Mouse (Mus musculus) lung, adult 2 months (tissue): ENCODE measurements around the gene Hoxc4. TPM values are rescaled to one million over a fixed set of nuclear protein-coding genes. Genes with fewer than 3 reads are reported as not detected.

Experiments used
- DNase-seq: peaks from one replicate; pipeline ENCODE4 v3.0.0; 2022
- H3K4me1 ChIP-seq: fragments of 200-500 bp; 2 replicates; pipeline ENCODE4 v1.6.1; 2011; ENCODE audit warnings: low read length; ENCODE audit not compliant: control insufficient read depth, insufficient read depth
- H3K4me3 ChIP-seq: fragments of 200-500 bp; replicated peaks from 2 replicates; pipeline ENCODE3; 2011; ENCODE audit warnings: low read depth, mild to moderate bottlenecking, control low read depth, low read length; ENCODE audit errors: extremely low read depth
- CTCF ChIP-seq: fragments of 200-500 bp; IDR thresholded peaks from 2 replicates; pipeline ENCODE4 v1.5.1; 2011; ENCODE audit warnings: mild to moderate bottlenecking, low read length, control low read depth; ENCODE audit not compliant: insufficient read depth
- POLR2A ChIP-seq: fragments of 200-500 bp; IDR thresholded peaks from 2 replicates; pipeline ENCODE4 v1.6.1; 2011; ENCODE audit warnings: low read depth, mild to moderate bottlenecking, control low read depth, low read length, borderline replicate concordance; ENCODE audit errors: extremely low read depth
- WGBS: fragments of 180-500 bp; shearing (Covaris S2); methylation state at CpG from one replicate; pipeline ENCODE4 v1.1.7; 2018; 5-methylcytosine and 5-hydroxymethylcytosine counted together
- polyA plus RNA-seq: library from polyadenylated mRNA; depleted of rRNA; stranded (reverse); fragments of >200 nt; gene quantifications from 2 replicates; pipeline ENCODE4 v1.2.3, GENCODE M21; 2012

Gene Hoxc4
- polyA plus RNA-seq, 1 experiment: 1.1 TPM

DNA sequence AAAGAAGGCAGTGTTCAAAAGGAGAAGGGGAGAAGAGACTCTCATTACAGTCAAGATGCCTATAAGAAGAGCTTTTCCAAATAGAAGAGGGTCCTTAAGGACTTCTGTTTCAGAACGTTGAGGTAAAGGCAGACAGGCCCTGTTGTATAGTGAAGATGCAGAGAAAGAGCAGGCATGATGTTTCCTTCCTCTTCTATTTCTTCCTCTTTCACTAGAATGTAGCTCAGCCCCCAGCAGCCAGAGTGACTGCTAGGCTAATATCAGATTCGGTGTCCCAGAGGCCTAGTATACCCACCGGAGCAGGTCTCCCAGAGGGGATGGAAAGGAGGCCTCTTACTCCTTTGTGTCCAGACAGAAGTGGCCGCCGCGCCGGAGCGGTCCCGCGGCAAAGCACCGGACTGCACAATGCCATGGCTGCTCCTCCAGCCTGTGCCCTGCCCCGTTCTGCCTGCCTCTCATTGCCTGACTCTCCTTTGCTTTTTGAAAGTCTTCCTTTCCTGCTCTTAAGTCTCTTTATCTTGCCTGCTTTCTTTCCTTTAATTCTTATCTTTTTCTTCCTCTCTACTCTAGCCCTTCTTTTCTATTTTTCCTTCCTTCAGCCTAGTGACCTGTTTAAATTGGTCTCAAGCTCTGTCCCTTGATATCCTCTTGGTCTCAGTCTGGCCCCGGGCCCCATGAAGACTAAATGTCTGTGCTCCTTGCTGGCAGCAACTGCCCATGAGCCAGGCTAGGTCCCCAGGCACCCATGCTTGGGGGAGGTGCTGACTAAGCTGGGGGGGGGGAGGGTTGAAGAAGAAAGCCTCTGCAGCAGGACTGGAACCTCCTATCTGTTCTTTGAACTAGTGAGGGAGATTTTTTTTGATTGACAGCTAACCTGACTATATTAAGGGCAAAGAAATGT, 39.9 kb upstream of the Hoxc4 start:
- H3K4me3 ChIP-seq: no peak overlapping the region

DNA sequence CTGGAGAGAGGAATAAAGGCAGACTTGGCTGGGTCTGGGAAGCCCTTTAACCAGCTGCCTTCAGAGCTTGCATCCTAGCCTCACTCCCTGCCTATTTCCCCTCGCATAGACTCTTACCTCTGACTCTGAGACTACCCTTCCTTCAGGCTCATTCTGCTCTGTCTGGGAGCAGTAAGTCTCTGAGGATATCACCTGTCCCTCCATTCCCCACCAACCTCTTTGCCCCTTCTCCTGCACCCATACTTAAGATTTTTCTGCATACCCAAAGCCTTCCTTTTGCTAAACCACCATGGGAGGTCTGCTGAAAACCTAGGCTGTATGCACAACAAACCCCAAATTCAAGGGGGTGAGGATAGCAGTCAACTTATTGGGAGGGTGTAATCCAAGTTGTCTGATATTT, 38.8 kb upstream of the Hoxc4 start:
- WGBS: 11% methylated on average over 1 of the region's 1 CpGs
- DNase-seq: no peak
- Histone ChIP-seq H3K4me1 (peaks cover 7% of the 10 kb centered on the region; the same call in 1 of the 2 replicates), H3K4me3 (no peak overlapping the region)
- TF ChIP-seq CTCF (no peak), POLR2A (no peak)

More for the DNA sequence above, 39.9 kb upstream of the Hoxc4 start:
- H3K4me1 ChIP-seq: peaks cover 7% of the 10 kb centered on the region; the same call in 1 of the 2 replicates
- TF ChIP-seq POLR2A: no peak
- TF ChIP-seq CTCF: no peak
- 27% methylated on average over 13 of the region's 13 CpGs for WGBS
- DNase-seq: no peak

DNA sequence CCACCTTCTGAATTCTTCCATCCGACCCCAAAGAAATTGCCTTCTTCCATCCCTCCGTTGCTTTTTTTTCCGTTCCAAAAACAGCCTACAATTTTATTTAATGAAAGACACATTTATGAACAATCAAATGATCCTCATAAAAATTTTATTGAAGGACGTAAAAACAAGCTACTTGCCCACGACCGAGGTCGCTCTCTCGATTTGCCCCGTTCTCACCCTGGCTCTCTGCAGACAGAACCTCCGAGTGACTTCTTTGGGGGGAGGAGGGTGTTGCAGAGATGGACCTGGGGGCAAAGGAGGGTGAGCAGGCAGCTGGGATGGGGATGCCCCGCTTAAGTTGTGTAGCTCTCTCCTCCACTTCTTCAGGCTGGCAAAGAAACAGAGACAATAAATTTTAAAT, 38.4 kb upstream of the Hoxc4 start:
- peaks cover 7% of the 10 kb centered on the region; the same call in 1 of the 2 replicates for H3K4me1 ChIP-seq
- TF ChIP-seq POLR2A: no peak
- TF ChIP-seq CTCF: no peak
- no peak for DNase-seq
- no peak overlapping the region for H3K4me3 ChIP-seq
- whole genome bisulfite sequencing: 6% methylated on average over 11 of the region's 11 CpGs

DNA sequence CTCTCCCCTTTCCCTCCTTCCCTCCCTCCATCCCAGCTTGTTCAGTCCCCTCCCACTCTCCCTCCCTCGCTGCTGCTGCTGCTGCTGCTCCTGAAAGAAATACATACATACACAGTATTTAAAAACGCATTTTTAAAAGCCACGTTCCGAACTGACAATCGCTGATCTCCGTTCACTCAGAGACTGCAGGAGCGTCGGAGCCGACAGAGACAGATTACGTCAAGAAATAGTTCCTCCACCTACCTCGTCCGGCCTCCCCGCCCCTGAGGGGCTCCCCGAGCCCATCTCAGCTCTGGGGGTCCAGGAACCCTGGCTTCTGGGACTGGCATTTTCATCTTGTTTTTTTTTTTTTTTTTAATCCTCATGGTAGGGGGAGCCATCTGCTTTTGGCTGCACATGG, 37.8 kb upstream of the Hoxc4 start:
- 3% methylated on average over 14 of the region's 14 CpGs for WGBS
- Histone ChIP-seq H3K4me3 (no peak overlapping the region), H3K4me1 (peaks cover 7% of the 10 kb centered on the region; the same call in 1 of the 2 replicates)
- no peak for DNase-seq
- TF ChIP-seq CTCF (no peak), POLR2A (no peak)

- DNase-seq: no peak
These were observed 37.1 kb upstream of the Hoxc4 start for GRCm38 (mm10) chr15:102981379-102982288.

GRCm38 (mm10) chr15:102983716-102984115, 35.0 kb upstream of the Hoxc4 start:
- DNase-seq: no peak
- no peaks in the 10 kb centered on the region for H3K4me1 ChIP-seq
- 3% methylated on average over 12 of the region's 12 CpGs for WGBS
- TF ChIP-seq POLR2A (no peak), CTCF (no peak)
- H3K4me3 ChIP-seq: no peak overlapping the region

More at GRCm38 (mm10) chr15:102981379-102982288, 37.1 kb upstream of the Hoxc4 start:
- TF ChIP-seq CTCF (no peak), POLR2A (no peak)
- WGBS: 1% methylated on average over 88 of the region's 88 CpGs
- Histone ChIP-seq H3K4me1 (peaks cover 7% of the 10 kb centered on the region; the same call in 1 of the 2 replicates), H3K4me3 (no peak overlapping the region)

DNA sequence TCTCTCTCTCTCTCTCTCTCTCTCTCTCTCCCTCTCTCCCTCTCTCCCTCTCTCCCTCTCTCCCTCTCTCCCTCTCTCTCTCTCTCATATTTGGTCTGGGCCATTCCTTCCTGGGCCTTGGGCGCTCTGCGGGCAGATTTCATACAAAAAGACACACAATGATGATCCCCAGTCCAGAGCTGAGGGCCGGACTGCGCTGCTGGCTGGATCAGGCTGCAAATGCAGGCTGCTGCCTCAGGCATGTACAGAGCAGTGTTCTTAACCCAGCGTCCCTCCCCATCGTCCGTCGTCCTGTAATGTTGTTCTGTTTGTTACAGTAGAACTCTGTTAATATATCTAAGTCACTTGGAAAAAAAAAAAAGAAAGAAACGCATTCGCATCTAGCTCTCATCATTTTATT, 34.2 kb upstream of the Hoxc4 start:
- H3K4me3 ChIP-seq: no peak overlapping the region

GRCm38 (mm10) chr15:102984925-102985324, 33.8 kb upstream of the Hoxc4 start:
- WGBS: 12% methylated on average over 3 of the region's 3 CpGs
- TF ChIP-seq POLR2A (no peak), CTCF (no peak)
- Histone ChIP-seq H3K4me3 (no peak overlapping the region), H3K4me1 (no peaks in the 10 kb centered on the region)
- DNase-seq: no peak

More for the DNA sequence above, 34.2 kb upstream of the Hoxc4 start:
- WGBS: 7% methylated on average over 10 of the region's 10 CpGs
- TF ChIP-seq CTCF (no peak), POLR2A (no peak)
- no peaks in the 10 kb centered on the region for H3K4me1 ChIP-seq
- DNase-seq: no peak
